Mouse (Mus musculus) left cerebral cortex, adult 2 months (tissue): ENCODE measurements at regions not wholly inside any gene's neighbourhood (a gene's known extent, or its start where the extent isn't known, plus 50 kb on each side); places are given as distances from the start of the nearest gene placed in this dataset.
"Not testable (repeated sequence)": the region's sequence is repeated elsewhere in the genome, so short reads cannot be mapped to it uniquely, and the experiment has no call there.

ENCODE experiments used
- DNase-seq, 2 experiments: peaks; one replicate each; pipeline ENCODE4 v3.0.0; 2021 to 2022; ENCODE audit warnings: low spot score in 2 of 2, mixed read lengths in 1 of 2; ENCODE audit errors: extremely low spot score in 1 of 2
- H3K27ac ChIP-seq: fragments of 200-600 bp; 2 replicates; pipeline ENCODE4 v1.8.1; 2022
- H3K4me3 ChIP-seq: fragments of 200-600 bp; 2 replicates; pipeline ENCODE4 v1.8.1; 2022
- CTCF ChIP-seq: fragments of 200-600 bp; IDR thresholded peaks from 2 replicates; pipeline ENCODE4 v1.8.1; 2022; ENCODE audit warnings: antibody characterized with exemption, mild to moderate bottlenecking, moderate library complexity
- intact Hi-C: fragments of 180-260 bp; cut with DNase I; formaldehyde crosslinking; loops from one replicate; pipeline ENCODE4 v1.15.1; 2025

DNA sequence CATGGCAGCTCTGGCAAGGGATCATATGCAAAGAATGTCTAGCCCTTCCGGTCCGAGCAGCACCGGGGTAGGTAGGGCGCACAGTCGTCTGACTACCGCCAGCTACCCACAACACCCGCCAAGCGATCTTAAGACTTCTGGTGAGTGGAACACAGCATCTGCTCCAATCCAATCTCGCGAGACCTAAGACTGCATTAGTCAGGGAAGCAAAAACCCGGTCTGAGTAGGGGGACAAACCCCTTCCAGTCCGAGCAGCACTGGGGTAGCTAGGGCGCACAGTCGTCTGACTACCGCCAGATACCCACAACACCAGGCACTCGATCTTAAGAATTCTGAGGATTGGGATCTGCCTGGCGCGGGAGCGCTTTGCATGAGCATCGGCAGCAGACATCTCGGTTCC lies 57.1 kb downstream of the Nap1l2 start:
- H3K27ac ChIP-seq, DNase-seq, intact Hi-C loops, H3K4me3 ChIP-seq: not testable (repeated sequence)

DNA sequence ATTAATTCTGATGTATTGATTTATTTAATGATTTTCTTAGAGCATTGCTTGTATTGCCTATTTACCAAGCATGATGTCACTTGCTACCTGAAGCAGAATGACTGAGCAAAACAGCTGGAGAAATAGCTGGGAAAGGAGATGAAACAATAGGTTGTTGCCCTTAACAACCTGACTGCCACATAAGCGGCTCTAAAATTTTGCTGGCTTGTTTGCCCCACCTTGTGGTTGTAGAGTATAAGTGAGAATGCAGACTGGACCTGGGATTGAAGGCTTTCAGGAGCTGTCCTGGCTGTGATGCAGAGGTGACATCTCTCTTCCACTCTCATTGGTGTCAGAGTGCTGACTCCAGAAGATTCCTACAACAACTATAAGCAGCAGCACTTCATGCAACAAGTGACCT lies 77.3 kb downstream of the Nap1l2 start:
- peak; percentile 57 for TF ChIP-seq CTCF
- H3K4me3 ChIP-seq: no peak overlapping the region
- intact Hi-C loops: loop anchor here (1.0 kb wide), 1 partner anchor 150 kb away; no protein-coding TSS in a partner anchor
- DNase-seq: peak; percentile 9 to 13
- H3K27ac ChIP-seq: no peak overlapping the region

DNA sequence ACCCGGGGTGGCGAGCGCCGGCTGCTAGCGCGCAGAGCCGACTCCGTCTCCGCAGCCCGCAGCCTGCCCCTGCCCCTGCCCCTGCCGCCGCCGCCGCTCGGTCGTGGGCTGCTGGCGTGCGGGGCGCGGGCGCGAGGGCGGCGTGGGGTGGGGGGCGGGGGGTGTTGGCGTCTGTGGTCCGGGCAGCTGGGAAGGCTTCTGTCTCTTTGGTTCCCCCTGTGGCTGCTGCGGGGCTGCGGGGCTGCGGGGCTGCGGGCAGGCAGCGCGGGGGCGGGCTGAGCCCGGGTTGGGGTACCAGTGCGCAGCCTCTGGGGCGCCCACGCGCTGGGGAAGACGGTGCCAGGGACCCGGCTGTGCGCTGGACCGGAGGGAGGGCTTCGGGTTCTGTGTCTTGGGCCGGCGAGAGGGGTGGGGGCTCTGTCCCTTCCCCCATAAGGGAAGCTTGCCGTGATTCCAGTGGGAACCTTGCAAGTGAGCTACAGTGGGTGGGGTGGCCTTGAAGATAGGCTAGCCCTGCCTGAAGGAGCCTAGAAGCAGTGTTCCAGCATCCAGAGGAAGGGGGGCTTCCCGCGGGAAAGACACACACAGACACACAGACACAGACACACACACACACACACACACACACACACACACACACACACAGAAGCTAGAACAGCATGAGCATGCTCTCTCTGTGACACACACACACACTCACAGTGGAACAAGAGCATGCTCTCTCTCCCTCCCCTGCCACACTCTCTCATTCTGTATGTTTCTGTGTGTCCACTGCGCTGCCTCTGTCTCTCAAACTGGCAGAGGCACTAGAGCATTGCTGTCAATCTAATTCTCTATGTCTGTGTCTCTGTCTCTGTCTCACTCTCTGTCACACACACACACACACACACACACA lies 118.5 kb downstream of the Nap1l2 start:
- H3K27ac ChIP-seq, intact Hi-C loops, DNase-seq, H3K4me3 ChIP-seq: not testable (repeated sequence)

DNA sequence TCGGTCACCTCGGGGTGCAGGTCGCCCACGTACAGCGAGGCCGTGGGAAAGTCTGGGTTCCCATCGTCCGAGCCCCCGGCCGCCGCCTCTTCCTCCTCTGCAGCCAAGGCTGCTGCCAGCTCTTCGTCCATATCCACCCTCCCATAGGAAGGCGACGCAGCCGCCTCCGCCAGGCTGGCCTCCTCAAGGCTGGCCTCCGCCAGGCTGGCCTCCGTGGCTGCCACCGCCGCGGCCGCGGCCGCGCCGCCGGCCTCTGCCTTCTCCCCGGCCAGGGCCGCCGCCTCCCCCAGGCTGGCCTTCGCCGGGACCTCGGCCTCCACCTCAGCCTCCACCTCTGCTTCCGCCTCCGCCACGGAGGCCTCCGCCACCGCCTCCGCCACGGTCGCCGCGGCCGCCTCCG lies 119.3 kb downstream of the Nap1l2 start:
- intact Hi-C loops, H3K27ac ChIP-seq, DNase-seq, H3K4me3 ChIP-seq: not testable (repeated sequence)

DNA sequence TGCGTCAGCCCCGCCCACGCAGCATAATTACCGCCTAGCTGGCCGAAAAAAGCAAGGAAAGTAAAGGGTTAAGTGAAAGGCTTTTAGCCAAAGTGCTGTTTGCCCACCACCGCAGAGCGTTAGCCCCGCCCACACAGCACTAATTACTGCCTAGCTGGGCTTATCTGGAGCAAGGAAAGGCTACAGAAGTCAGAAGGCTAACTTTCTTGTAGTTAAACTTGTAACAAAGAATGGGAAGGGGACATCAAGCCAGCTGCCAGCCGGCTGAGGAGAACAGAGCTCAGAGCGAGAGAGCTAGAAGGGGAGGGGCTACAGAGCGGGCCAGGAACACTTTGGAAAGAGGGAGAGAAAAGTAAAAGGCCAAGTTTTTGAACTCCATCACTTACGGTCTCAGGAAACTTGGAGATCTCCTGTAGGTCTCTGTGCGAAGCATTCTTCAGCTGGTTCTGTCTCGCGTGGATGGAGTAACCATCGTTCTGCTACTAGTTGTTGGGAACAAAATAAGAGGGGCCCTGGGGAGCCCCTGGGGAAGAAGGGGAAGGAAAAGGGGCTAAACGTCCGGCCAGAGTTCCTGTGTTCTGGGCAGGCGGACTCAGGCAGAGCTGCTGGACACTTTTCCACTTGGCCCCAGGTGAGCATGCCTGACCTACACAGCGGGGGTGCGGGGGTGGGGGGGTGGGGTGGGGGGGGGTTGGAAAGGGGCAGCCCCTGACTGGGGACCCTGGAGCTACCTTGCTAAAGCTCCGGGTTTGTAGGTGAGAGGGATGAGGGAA lies 98.3 kb downstream of the 1700018G05Rik start:
- Histone ChIP-seq H3K27ac (no peak overlapping the region), H3K4me3 (no peak overlapping the region)
- intact Hi-C loops: no loop called here
- DNase-seq: no peak
- TF ChIP-seq CTCF: no peak

DNA sequence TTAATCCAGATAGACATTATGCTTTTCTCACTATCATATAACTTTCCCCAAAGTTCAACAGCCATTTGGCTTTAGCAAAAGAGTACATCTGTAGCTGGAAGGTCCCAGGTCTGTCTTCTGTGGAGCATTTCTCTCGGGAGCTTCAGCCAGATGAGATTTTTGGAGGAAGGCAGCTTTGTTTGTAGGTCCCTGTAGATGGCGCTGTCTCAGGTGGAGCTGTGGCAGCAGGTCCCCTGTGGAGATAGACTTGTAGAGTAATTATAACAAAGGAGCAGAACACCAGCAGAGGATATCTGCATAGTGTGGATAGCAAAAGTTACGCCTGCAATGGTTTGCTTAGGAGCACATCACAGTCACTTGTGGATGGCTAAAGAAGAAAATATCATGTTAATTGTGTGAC lies 97.3 kb downstream of the 1700018G05Rik start:
- DNase-seq, H3K4me3 ChIP-seq, intact Hi-C loops, H3K27ac ChIP-seq: not testable (repeated sequence)
- peak; percentile 42 for TF ChIP-seq CTCF

DNA sequence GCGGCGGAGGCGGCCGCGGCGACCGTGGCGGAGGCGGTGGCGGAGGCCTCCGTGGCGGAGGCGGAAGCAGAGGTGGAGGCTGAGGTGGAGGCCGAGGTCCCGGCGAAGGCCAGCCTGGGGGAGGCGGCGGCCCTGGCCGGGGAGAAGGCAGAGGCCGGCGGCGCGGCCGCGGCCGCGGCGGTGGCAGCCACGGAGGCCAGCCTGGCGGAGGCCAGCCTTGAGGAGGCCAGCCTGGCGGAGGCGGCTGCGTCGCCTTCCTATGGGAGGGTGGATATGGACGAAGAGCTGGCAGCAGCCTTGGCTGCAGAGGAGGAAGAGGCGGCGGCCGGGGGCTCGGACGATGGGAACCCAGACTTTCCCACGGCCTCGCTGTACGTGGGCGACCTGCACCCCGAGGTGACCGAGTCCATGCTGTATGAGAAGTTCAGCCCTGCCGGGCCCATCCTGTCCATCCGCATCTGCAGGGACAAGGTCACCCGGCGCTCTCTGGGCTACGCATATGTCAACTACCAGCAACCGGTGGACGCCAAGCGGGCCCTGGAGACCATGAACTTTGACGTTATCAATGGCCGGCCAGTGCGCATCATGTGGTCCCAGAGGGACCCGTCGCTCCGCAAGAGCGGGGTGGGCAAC lies 85.4 kb downstream of the 1700018G05Rik start:
- H3K27ac ChIP-seq, H3K4me3 ChIP-seq, DNase-seq, intact Hi-C loops: not testable (repeated sequence)

DNA sequence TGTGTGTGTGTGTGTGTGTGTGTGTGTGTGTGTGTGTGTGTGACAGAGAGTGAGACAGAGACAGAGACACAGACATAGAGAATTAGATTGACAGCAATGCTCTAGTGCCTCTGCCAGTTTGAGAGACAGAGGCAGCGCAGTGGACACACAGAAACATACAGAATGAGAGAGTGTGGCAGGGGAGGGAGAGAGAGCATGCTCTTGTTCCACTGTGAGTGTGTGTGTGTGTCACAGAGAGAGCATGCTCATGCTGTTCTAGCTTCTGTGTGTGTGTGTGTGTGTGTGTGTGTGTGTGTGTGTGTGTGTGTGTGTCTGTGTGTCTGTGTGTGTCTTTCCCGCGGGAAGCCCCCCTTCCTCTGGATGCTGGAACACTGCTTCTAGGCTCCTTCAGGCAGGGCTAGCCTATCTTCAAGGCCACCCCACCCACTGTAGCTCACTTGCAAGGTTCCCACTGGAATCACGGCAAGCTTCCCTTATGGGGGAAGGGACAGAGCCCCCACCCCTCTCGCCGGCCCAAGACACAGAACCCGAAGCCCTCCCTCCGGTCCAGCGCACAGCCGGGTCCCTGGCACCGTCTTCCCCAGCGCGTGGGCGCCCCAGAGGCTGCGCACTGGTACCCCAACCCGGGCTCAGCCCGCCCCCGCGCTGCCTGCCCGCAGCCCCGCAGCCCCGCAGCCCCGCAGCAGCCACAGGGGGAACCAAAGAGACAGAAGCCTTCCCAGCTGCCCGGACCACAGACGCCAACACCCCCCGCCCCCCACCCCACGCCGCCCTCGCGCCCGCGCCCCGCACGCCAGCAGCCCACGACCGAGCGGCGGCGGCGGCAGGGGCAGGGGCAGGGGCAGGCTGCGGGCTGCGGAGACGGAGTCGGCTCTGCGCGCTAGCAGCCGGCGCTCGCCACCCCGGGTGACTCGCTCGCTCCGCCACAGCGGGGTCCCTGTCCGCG lies 84.4 kb downstream of the 1700018G05Rik start:
- intact Hi-C loops, H3K4me3 ChIP-seq, H3K27ac ChIP-seq, DNase-seq: not testable (repeated sequence)

DNA sequence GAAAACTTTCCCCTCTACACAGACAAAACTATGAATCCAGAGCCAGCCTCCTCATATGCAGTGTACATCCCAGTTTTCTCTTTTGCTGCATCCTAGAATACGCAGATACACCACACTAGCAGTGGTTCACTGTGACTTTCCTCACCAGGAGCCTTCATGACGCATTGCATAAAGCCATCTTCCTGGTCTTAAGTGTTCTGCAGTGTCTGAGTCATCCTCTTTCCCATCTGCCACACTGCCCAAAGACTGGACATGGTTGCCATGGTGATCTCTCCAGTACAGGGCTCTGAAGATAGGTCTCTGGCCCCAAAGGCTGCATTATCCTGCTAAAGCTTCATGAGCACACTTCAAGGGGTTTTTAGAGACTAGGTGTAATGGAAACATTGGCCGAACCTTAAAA lies 65.8 kb downstream of the 1700018G05Rik start:
- H3K27ac ChIP-seq, intact Hi-C loops, DNase-seq, H3K4me3 ChIP-seq: not testable (repeated sequence)
